Mouse (Mus musculus) thymus, adult 2 months (tissue): ENCODE data around the gene Iqcd. TPM values are rescaled to one million over a fixed set of nuclear protein-coding genes. Genes with fewer than 3 reads are reported as not detected.

Source experiments
- DNase-seq: peaks from one replicate; pipeline ENCODE4 v3.0.0; 2021
- H3K27ac ChIP-seq: fragments of 200-500 bp; 2 replicates; pipeline ENCODE4 v1.5.1; 2012; ENCODE audit warnings: low read length, control low read depth; ENCODE audit not compliant: control insufficient read depth, insufficient read depth
- H3K27me3 ChIP-seq: fragments of 200-500 bp; 2 replicates; pipeline ENCODE4 v1.6.1; 2012; ENCODE audit warnings: mild to moderate bottlenecking, low read length, moderate library complexity, mixed read lengths; ENCODE audit not compliant: control insufficient read depth, insufficient read depth
- H3K36me3 ChIP-seq: fragments of 200-500 bp; 2 replicates; pipeline ENCODE4 v1.6.1; 2012; ENCODE audit warnings: mild to moderate bottlenecking, low read length, moderate library complexity; ENCODE audit not compliant: control insufficient read depth, insufficient read depth
- H3K4me1 ChIP-seq: fragments of 200-500 bp; replicated peaks from 2 replicates; pipeline ENCODE4 v1.6.1; 2012; ENCODE audit warnings: low read length; ENCODE audit not compliant: control insufficient read depth, insufficient read depth
- H3K4me3 ChIP-seq: fragments of 200-500 bp; 2 replicates; pipeline ENCODE4 v1.5.1; 2012; ENCODE audit warnings: mild to moderate bottlenecking, low read length, control low read depth, moderate library complexity; ENCODE audit not compliant: control insufficient read depth, insufficient read depth
- CTCF ChIP-seq: fragments of 200-500 bp; IDR thresholded peaks from 2 replicates; pipeline ENCODE4 v1.5.1; 2012; ENCODE audit warnings: mild to moderate bottlenecking, control low read depth, low read length, moderate library complexity, borderline replicate concordance; ENCODE audit not compliant: control insufficient read depth, poor library complexity, insufficient read depth; ENCODE audit errors: extremely low read depth
- POLR2A ChIP-seq: fragments of 200-500 bp; IDR thresholded peaks from 2 replicates; pipeline ENCODE4 v1.6.1; 2012; ENCODE audit warnings: mild to moderate bottlenecking, low read length, control low read depth, moderate library complexity; ENCODE audit not compliant: control insufficient read depth, poor library complexity, insufficient read depth; ENCODE audit errors: extremely low read depth
- WGBS: fragments of 180-500 bp; shearing (Covaris S2); methylation state at CpG from one replicate; pipeline ENCODE4 v1.1.7; 2018; 5-methylcytosine and 5-hydroxymethylcytosine counted together
- polyA plus RNA-seq: library from polyadenylated mRNA; depleted of rRNA; stranded (reverse); fragments of >200 nt; gene quantifications from 2 replicates; pipeline ENCODE4 v1.2.3, GENCODE M21; 2012

Iqcd gene
- polyA plus RNA-seq, 1 experiment, result 3.0 TPM

DNA sequence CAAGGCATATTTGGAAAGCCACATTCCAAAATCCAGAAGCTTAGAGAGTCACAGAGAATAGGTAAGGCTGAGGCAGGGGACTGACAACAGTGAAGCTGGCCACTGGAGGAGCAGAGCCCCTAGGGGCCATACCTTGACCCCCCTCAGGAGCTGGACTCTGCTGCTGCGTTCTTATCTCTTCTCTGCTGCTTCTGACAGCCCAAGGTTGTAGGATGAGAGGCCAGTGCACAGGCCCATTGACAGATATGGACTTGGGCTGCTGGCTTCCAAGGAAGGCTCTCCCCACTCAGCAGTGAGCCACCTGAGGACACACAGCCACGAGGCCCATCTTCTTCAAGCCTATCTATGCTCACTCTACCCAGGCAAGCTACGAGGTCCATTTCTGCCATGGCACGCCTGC is 19.9 kb upstream of the Iqcd start:
- TF ChIP-seq CTCF (no peak), POLR2A (no peak)
- Histone ChIP-seq H3K27ac (no peak overlapping the region), H3K4me3 (no peak overlapping the region), H3K4me1 (peaks cover 18% of the 10 kb centered on the region), H3K36me3 (no peaks in the 10 kb centered on the region), H3K27me3 (no peaks in the 10 kb centered on the region)
- DNase-seq, result no peak
- 95% methylated on average over 4 of the region's 4 CpGs for WGBS

DNA sequence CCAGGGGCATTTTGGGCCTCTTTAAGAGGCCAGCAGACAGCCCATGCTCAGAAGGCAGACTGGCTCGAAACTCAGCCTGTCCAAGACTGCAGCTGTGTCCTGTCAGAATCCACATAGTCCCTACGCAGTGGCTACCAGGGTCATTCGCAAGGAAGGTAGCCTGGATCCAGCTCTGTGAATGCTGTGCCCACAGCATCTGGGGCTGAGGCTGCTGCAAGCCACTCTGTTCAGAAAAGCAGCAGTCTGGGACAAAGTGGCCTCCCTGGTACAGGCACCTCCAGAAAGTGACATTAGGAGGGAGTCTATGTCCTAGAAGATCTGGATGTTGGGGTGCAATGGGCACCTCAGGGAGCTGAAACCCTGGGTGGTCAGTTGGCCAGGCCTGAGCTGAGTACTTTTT is 19.0 kb upstream of the Iqcd start:
- Histone ChIP-seq H3K36me3 (no peaks in the 10 kb centered on the region), H3K4me3 (no peak overlapping the region), H3K4me1 (peaks cover 17% of the 10 kb centered on the region), H3K27ac (no peak overlapping the region), H3K27me3 (no peaks in the 10 kb centered on the region)
- WGBS, result 96% methylated on average over 3 of the region's 3 CpGs
- no peak for TF ChIP-seq POLR2A
- no peak for TF ChIP-seq CTCF
- DNase-seq, result no peak

DNA sequence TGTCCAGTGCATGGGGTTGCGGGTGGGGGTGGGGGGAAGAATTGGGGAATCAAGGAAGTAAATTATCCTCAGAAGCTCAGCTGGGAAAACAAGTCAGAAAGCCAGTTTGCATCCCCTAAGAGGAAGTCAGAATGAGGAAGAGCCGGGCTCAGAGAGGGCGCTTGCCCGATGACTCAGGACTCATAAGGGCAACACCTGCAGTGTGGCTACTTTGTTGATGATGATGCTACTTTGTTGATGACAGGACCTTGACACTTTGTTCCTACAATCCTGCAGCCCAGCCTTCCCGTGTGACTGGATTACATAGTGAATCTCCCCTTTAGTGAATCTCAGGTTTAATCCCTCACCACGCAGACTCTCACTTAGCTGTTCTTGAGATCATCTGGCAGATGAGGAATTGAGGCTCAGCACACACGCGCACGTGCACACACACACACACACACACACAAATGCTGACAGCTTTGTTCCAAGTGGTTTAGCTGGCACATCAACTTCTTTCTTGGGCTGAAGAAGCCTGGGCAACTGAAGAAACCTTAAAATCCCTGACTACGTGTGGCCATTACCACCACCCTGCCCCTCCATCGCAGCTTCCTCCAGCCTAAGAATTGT is 18.4 kb upstream of the Iqcd start:
- Histone ChIP-seq H3K4me3 (no peak overlapping the region), H3K27me3 (no peaks in the 10 kb centered on the region), H3K36me3 (no peaks in the 10 kb centered on the region), H3K4me1 (peaks cover 17% of the 10 kb centered on the region), H3K27ac (no peak overlapping the region)
- no peak for DNase-seq
- TF ChIP-seq CTCF (no peak), POLR2A (no peak)
- 61% methylated on average over 11 of the region's 11 CpGs for WGBS

DNA sequence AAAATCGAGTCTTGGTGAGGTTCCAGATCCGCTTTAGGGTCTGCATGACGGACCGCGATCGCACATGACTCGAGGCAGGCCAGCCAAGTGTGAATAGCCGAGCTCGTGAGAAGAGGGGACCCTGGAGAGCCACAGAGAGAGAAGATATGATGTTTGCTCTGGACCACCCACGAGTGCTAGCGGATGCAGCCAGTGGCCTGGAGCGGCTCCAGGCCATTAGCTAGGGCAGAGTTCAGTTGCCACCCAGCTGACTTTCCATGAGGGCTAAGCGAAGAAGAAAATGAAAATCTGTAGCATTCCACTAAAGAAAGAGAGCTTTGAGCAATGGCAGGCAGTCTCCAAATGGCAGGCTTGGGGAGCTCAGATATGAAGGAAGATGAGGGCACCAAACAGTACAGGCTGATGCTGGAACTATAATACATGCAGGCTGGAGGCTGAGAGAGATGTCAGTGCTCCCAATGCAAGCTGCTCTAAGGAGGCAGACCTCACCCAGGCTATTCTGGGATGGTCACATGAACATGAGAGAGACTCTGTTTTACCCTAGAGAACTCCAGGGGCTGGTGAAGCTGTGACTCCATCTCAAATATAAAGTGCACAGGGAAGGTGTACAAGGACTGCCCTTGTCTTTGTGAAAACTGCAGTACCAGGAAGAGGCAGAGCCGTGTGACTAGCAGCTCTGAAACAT is 17.6 kb upstream of the Iqcd start:
- no peak overlapping the region for H3K4me3 ChIP-seq
- peaks cover 15% of the 10 kb centered on the region for H3K4me1 ChIP-seq
- H3K27me3 ChIP-seq, result no peaks in the 10 kb centered on the region
- H3K36me3 ChIP-seq, result no peaks in the 10 kb centered on the region
- no peak for TF ChIP-seq POLR2A
- TF ChIP-seq CTCF, result no peak
- no peak for DNase-seq
- no peak overlapping the region for H3K27ac ChIP-seq
- WGBS, result 93% methylated on average over 14 of the region's 14 CpGs

DNA sequence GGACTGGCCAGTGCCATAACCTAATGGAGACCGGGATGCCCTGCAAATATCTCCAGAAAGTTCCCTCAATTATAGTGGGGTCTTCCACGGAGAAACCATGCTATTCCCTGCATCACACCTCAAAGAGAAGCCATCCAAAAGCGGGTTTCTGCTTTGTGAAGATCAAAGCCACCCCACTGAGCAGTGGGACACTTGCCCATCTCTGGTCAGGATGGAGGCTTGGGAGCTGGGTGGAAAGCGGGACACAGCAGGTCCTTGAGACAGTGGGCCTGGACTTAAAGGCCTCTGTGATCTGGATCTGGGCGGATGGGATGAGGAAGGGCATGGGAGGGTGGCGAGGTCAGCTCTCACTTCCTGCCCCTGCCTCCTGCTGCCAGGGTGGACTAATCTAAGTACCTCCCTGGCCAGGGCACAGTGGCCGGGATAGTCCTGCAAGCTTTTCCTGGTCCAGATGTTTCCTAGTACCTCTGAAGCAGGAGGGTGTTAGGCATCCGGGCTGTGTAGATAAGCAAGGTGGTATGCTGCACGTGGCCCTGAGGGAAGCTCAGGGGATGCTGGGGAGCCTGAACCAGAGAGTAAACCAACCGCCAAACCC is 14.2 kb upstream of the Iqcd start:
- Histone ChIP-seq H3K4me3 (no peak overlapping the region), H3K27me3 (no peaks in the 10 kb centered on the region), H3K36me3 (no peaks in the 10 kb centered on the region), H3K4me1 (peaks cover 41% of the 10 kb centered on the region), H3K27ac (no peak overlapping the region)
- no peak for DNase-seq
- TF ChIP-seq CTCF, result no peak
- no peak for TF ChIP-seq POLR2A
- 93% methylated on average over 10 of the region's 10 CpGs for WGBS

DNA sequence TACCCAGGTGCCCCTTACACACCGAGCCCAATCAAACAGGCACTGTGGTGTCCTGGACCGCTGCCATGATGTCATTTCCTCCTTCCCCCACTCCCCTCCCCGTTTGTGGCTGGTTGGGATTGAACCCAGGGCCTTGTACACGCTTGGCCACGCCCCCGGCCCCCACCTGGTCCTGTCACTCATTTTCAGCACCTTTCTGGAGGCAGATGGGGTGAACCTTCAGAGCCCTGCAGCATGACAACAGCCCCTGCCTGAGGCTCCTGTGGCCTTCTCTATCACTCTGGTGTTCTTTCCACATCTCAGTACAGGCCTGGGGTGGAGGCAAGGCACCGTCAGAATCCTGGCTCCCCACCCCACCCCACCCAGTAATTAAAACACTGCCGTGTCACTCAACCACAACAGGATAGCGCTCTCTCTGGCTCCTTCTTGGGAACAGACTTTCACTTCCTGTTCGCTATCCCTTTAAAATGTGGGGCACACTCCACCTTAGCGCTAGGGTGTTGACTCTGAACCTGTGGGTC is 12.0 kb upstream of the Iqcd start:
- Histone ChIP-seq H3K27ac (peak overlapping the region; percentile 53), H3K4me1 (peaks cover 49% of the 10 kb centered on the region), H3K27me3 (no peaks in the 10 kb centered on the region), H3K36me3 (peaks cover 4% of the 10 kb centered on the region; the same call in 1 of the 2 replicates), H3K4me3 (no peak overlapping the region)
- peak; percentile 57 for DNase-seq
- 13% methylated on average over 11 of the region's 11 CpGs for WGBS
- TF ChIP-seq POLR2A, result 0 out of 2 replicates have a peak, but pooled peaks have one; percentile 23
- TF ChIP-seq CTCF, result no peak
